Mouse (Mus musculus): ENCODE results near the gene Smg5.

Gene Smg5

GRCm38 (mm10) chr3:88395742-88396141, 59.7 kb downstream of the Smg5 start:
- no peak for DNase-seq

GRCm38 (mm10) chr3:88398666-88399065, 62.6 kb downstream of the Smg5 start:
- DNase-seq, result no peak

GRCm38 (mm10) chr3:88403522-88404230, 67.6 kb downstream of the Smg5 start:
- DNase-seq, result no peak

GRCm38 (mm10) chr3:88407090-88407489, 71.0 kb downstream of the Smg5 start:
- DNase-seq, result peak; percentile 67

GRCm38 (mm10) chr3:88407529-88407928, 71.5 kb downstream of the Smg5 start:
- DNase-seq, result no peak

GRCm38 (mm10) chr3:88408953-88409352, 72.9 kb downstream of the Smg5 start:
- DNase-seq, result no peak

- peak; percentile 95 for DNase-seq
Measured at GRCm38 (mm10) chr3:88409741-88410644, 73.9 kb downstream of the Smg5 start, which contains the start of gene Pmf1. TSS of gene Pmf1 (minus strand) at chr3:88410331.

- no peak for DNase-seq
Measured at GRCm38 (mm10) chr3:88410645-88411031, 74.6 kb downstream of the Smg5 start.

GRCm38 (mm10) chr3:88411681-88412080, 75.6 kb downstream of the Smg5 start:
- no peak for DNase-seq

Measured in kidney, adult 18-20 months (tissue).